Mouse (Mus musculus) heart, adult 2 months (tissue): ENCODE data around the gene Tpcn1.

Experiments
- CTCF ChIP-seq: fragments of 200-600 bp; IDR thresholded peaks from 2 replicates; pipeline ENCODE4 v1.8.1; 2022; ENCODE audit warnings: antibody characterized with exemption, mild to moderate bottlenecking, moderate library complexity
- POLR2A ChIP-seq: fragments of 200-500 bp; IDR thresholded peaks from 2 replicates; pipeline ENCODE4 v1.6.1; 2011; ENCODE audit warnings: mild to moderate bottlenecking, low read depth, low read length, control low read depth; ENCODE audit not compliant: insufficient read depth

DNA sequence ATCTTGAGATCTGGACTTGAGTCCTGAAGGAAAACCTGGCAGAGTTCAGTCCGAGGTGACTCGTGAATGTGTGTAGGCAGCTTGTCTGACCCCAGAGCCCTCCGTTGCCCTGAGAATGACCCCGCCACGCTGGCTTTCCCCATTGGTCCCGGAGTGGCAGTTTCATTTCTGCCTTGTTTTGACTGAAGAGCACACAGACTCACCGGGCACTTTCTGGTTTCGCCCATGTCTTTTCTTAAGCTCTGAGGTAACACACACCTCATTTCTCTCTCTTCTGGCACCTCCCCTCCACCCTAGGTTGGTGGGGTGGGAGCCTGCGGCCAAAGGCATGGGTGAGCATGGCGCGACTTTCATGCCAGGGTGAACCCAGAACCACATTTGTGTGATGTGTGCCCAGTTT, 62.2 kb downstream of the Tpcn1 start:
- TF ChIP-seq CTCF (no peak), POLR2A (no peak)
